Mouse (Mus musculus) stomach, postnatal 0 days (tissue): ENCODE results near the gene Sox12. TPM values are rescaled to one million over a fixed set of nuclear protein-coding genes. Genes with fewer than 3 reads are reported as not detected.

Experiments
- ATAC-seq: fragments of 200-750 bp; cut with Nextera tagmentation; 2 replicates; pipeline ENCODE4 v1.8.0; 2017; ENCODE audit not compliant: low FRiP score, low TSS enrichment
- DNase-seq: peaks from one replicate; pipeline ENCODE4 v3.0.0-alpha.2; 2016; ENCODE audit warnings: low spot score
- H3K27ac ChIP-seq: fragments of 300-500 bp; sonication (generic); replicated peaks from 2 replicates; pipeline ENCODE4 v1.5.1; 2014; ENCODE audit warnings: mild to moderate bottlenecking, control low read depth
- H3K27me3 ChIP-seq: fragments of 300-500 bp; sonication (generic); 2 replicates; pipeline ENCODE4 v1.6.1; 2014; ENCODE audit warnings: low read length; ENCODE audit not compliant: control insufficient read depth, insufficient read depth
- H3K36me3 ChIP-seq: fragments of 300-500 bp; sonication (generic); 2 replicates; pipeline ENCODE4 v1.6.1; 2014; ENCODE audit warnings: low read length, mixed read lengths; ENCODE audit not compliant: control insufficient read depth, insufficient read depth
- H3K4me1 ChIP-seq: fragments of 300-500 bp; sonication (generic); replicated peaks from 2 replicates; pipeline ENCODE4 v1.6.1; 2014; ENCODE audit warnings: antibody characterized with exemption; ENCODE audit not compliant: control insufficient read depth, insufficient read depth
- H3K4me2 ChIP-seq: fragments of 300-500 bp; sonication (generic); replicated peaks from 2 replicates; pipeline ENCODE4 v1.6.1; 2014; ENCODE audit warnings: low read depth, mild to moderate bottlenecking, control low read depth, moderate library complexity
- H3K4me3 ChIP-seq: fragments of 300-500 bp; sonication (generic); 2 replicates; pipeline ENCODE4 v1.5.1; 2014; ENCODE audit warnings: low read depth, low read length, control low read depth
- H3K9ac ChIP-seq: fragments of 300-500 bp; sonication (generic); 2 replicates; pipeline ENCODE4 v1.6.1; 2014; ENCODE audit warnings: mild to moderate bottlenecking, low read length, control low read depth, mixed read lengths
- H3K9me3 ChIP-seq: fragments of 300-500 bp; sonication (generic); 2 replicates; pipeline ENCODE4 v1.6.1; 2016; ENCODE audit warnings: low read length; ENCODE audit not compliant: control insufficient read depth
- CTCF ChIP-seq: IDR thresholded peaks from 2 replicates; pipeline ENCODE4 v1.5.1; 2016; ENCODE audit warnings: antibody characterized with exemption, low read depth, mild to moderate bottlenecking, moderate library complexity
- EP300 ChIP-seq: optimal IDR thresholded peaks from 2 replicates; pipeline ENCODE3; 2016; ENCODE audit warnings: antibody characterized with exemption
- WGBS: fragments of 180-500 bp; shearing (Covaris S2); extraction: QIAGEN DNeasy Blood & Tissue Kit; methylation state at CpG from one replicate; pipeline ENCODE4 v1.1.7; 2014; 5-methylcytosine and 5-hydroxymethylcytosine counted together
- polyA plus RNA-seq: library from polyadenylated mRNA; unstranded; fragments of >200 nt; fragmentation: Nextera tagmentation; extraction: Ambion mirVana; gene quantifications from 2 replicates; pipeline ENCODE4 v1.2.1, GENCODE M21; 2015

The Sox12 gene
- polyA plus RNA-seq, 1 experiment from 2014 or later: 2.7 TPM

GRCm38 (mm10) chr2:152411471-152411870 lies 13.6 kb upstream of the Sox12 start:
- DNase-seq (no peak), ATAC-seq (no peak)
- Histone ChIP-seq H3K4me3 (peak overlapping the region; percentile 96; the same call in 1 of the 2 replicates), H3K4me2 (peak overlapping the region; percentile 79), H3K27me3 (no peaks in the 10 kb centered on the region), H3K4me1 (peaks cover 3% of the 10 kb centered on the region), H3K36me3 (no peaks in the 10 kb centered on the region), H3K27ac (peak overlapping the region; percentile 96), H3K9ac (peak overlapping the region; percentile 50), H3K9me3 (no peaks in the 10 kb centered on the region)
- TF ChIP-seq CTCF: no peak
- WGBS: 20% methylated on average over 7 of the region's 7 CpGs

- ATAC-seq (peak; percentile 66), DNase-seq (peak; percentile 87)
- TF ChIP-seq CTCF (no peak), EP300 (no peak)
- no peaks in the 10 kb centered on the region for H3K36me3 ChIP-seq
- no peaks in the 10 kb centered on the region for H3K27me3 ChIP-seq
- 6% methylated on average over 13 of the region's 15 CpGs for WGBS
- H3K9me3 ChIP-seq: no peaks in the 10 kb centered on the region
- H3K4me2 ChIP-seq: peak overlapping the region; percentile 79
- H3K4me3 ChIP-seq: peak overlapping the region; percentile 96; the same call in 1 of the 2 replicates
- H3K4me1 ChIP-seq: peaks cover 3% of the 10 kb centered on the region
- H3K27ac ChIP-seq: peak overlapping the region; percentile 96
- peak overlapping the region; percentile 50 for H3K9ac ChIP-seq
These were observed 13.1 kb upstream of the Sox12 start for GRCm38 (mm10) chr2:152410971-152411371.

GRCm38 (mm10) chr2:152409781-152410180 lies 11.9 kb upstream of the Sox12 start:
- ATAC-seq (no peak), DNase-seq (no peak)
- Histone ChIP-seq H3K9me3 (no peaks in the 10 kb centered on the region), H3K27me3 (no peaks in the 10 kb centered on the region), H3K9ac (no peak overlapping the region), H3K4me3 (no peak overlapping the region), H3K27ac (peak overlapping the region; percentile 96; the same call in 1 of the 2 replicates), H3K4me1 (peaks cover 3% of the 10 kb centered on the region), H3K36me3 (no peaks in the 10 kb centered on the region), H3K4me2 (no peak overlapping the region)
- 67% methylated on average over 6 of the region's 6 CpGs for WGBS
- TF ChIP-seq EP300 (no peak), CTCF (no peak)

- H3K4me1 ChIP-seq: peaks cover 3% of the 10 kb centered on the region
- H3K4me3 ChIP-seq: peak overlapping the region; percentile 29
- H3K27me3 ChIP-seq: no peaks in the 10 kb centered on the region
- no peaks in the 10 kb centered on the region for H3K9me3 ChIP-seq
- H3K9ac ChIP-seq: peak overlapping the region; percentile 41; the same call in 1 of the 2 replicates
- no peaks in the 10 kb centered on the region for H3K36me3 ChIP-seq
- H3K4me2 ChIP-seq: peak overlapping the region; percentile 61
- DNase-seq (peak; percentile 95), ATAC-seq (peak; percentile 97)
- under 1% methylated on average over 19 of the region's 19 CpGs for WGBS
- peak overlapping the region; percentile 67 for H3K27ac ChIP-seq
- no peak for TF ChIP-seq CTCF
- TF ChIP-seq EP300: no peak
These were observed 8.3 kb upstream of the Sox12 start for GRCm38 (mm10) chr2:152406126-152406525.

- 2% methylated on average over 13 of the region's 13 CpGs for WGBS
- no peak for ATAC-seq
- H3K9ac ChIP-seq: peak overlapping the region; percentile 41
These were observed 1.3 kb upstream of the Sox12 start for GRCm38 (mm10) chr2:152399122-152399542.

GRCm38 (mm10) chr2:152398691-152399090 lies 828 bp upstream of the Sox12 start:
- no peaks in the 10 kb centered on the region for H3K27me3 ChIP-seq
- peak overlapping the region; percentile 86 for H3K9ac ChIP-seq
- H3K9me3 ChIP-seq: no peaks in the 10 kb centered on the region
- under 1% methylated on average over 38 of the region's 38 CpGs for WGBS
- H3K27ac ChIP-seq: peak overlapping the region; percentile 98
- DNase-seq (peak; percentile 98), ATAC-seq (peak; percentile 89)
- peak overlapping the region; percentile 88 for H3K4me2 ChIP-seq
- peak overlapping the region; percentile 82 for H3K4me3 ChIP-seq
- TF ChIP-seq EP300 (no peak), CTCF (peak; percentile 47)
- H3K4me1 ChIP-seq: no peaks in the 10 kb centered on the region; the same call in 1 of the 2 replicates
- H3K36me3 ChIP-seq: no peaks in the 10 kb centered on the region

More at GRCm38 (mm10) chr2:152399122-152399542, 1.3 kb upstream of the Sox12 start:
- no peaks in the 10 kb centered on the region for H3K4me1 ChIP-seq
- H3K27ac ChIP-seq: peak overlapping the region; percentile 86
- peak overlapping the region; percentile 82 for H3K4me3 ChIP-seq
- no peak for TF ChIP-seq EP300
- no peak for TF ChIP-seq CTCF
- no peaks in the 10 kb centered on the region for H3K27me3 ChIP-seq
- H3K4me2 ChIP-seq: peak overlapping the region; percentile 88
- H3K36me3 ChIP-seq: no peaks in the 10 kb centered on the region
- no peak for DNase-seq
- no peaks in the 10 kb centered on the region for H3K9me3 ChIP-seq
